Mouse (Mus musculus): ENCODE results near the gene Arr3.

Gene Arr3

GRCm38 (mm10) chrX:100605314-100605713 is at the start of gene Arr3:
Arr3 (plus strand) TSS chrX:100605497.
- no peak for DNase-seq (ENCODE audit: low read depth)

- no peak for DNase-seq (ENCODE audit: low read depth)
Measured at GRCm38 (mm10) chrX:100556026-100556425, 49.3 kb upstream of the Arr3 start.

GRCm38 (mm10) chrX:100565696-100566095 is 39.6 kb upstream of the Arr3 start:
- no peak for DNase-seq (ENCODE audit: low read depth)

GRCm38 (mm10) chrX:100571951-100572350 is 33.3 kb upstream of the Arr3 start, which contains the start of gene Awat1:
Awat1 (plus strand) TSS chrX:100572251.
- no peak for DNase-seq (ENCODE audit: low read depth)

GRCm38 (mm10) chrX:100594791-100595190 is 10.5 kb upstream of the Arr3 start, which contains the start of gene P2ry4:
P2ry4 (minus strand) TSS chrX:100594869.
- DNase-seq (ENCODE audit: low read depth), result no peak

- DNase-seq (ENCODE audit: low read depth), result peak; percentile 58
Measured at GRCm38 (mm10) chrX:100597439-100597838, 7.9 kb upstream of the Arr3 start.

GRCm38 (mm10) chrX:100599755-100600154 is 5.5 kb upstream of the Arr3 start:
- no peak for DNase-seq (ENCODE audit: low read depth)

GRCm38 (mm10) chrX:100618488-100618887 is 13.2 kb downstream of the Arr3 start:
- DNase-seq (ENCODE audit: low read depth), result no peak

GRCm38 (mm10) chrX:100621366-100621765 is 16.1 kb downstream of the Arr3 start:
- DNase-seq (ENCODE audit: low read depth), result peak; percentile 61

GRCm38 (mm10) chrX:100624242-100624641 is 18.9 kb downstream of the Arr3 start:
- no peak for DNase-seq (ENCODE audit: low read depth)

- peak; percentile 56 for DNase-seq (ENCODE audit: low read depth)
Measured at GRCm38 (mm10) chrX:100625146-100625545, 19.8 kb downstream of the Arr3 start.

GRCm38 (mm10) chrX:100625546-100625801 is 20.2 kb downstream of the Arr3 start, which contains the start of gene Kif4:
Kif4 (plus strand) TSS chrX:100625737.
- no peak for DNase-seq (ENCODE audit: low read depth)

GRCm38 (mm10) chrX:100625802-100626793 is 20.8 kb downstream of the Arr3 start, which contains the start of gene Pdzd11:
Pdzd11 (minus strand) TSS chrX:100626568.
- DNase-seq (ENCODE audit: low read depth), result peak; percentile 95

- no peak for DNase-seq (ENCODE audit: low read depth)
Measured at GRCm38 (mm10) chrX:100629076-100629475, 23.8 kb downstream of the Arr3 start.

GRCm38 (mm10) chrX:100638477-100638876 is 33.2 kb downstream of the Arr3 start:
- DNase-seq (ENCODE audit: low read depth), result no peak

- DNase-seq (ENCODE audit: low read depth), result peak; percentile 27
Measured at GRCm38 (mm10) chrX:100652848-100653247, 47.6 kb downstream of the Arr3 start.

GRCm38 (mm10) chrX:100664825-100665224 is 59.5 kb downstream of the Arr3 start:
- DNase-seq (ENCODE audit: low read depth), result no peak

Data from NIH3T3 (cell line).